Mouse (Mus musculus) liver, adult 2 months (tissue): ENCODE results near the gene Olfr810.

Experiments used
- CTCF ChIP-seq: fragments of 200-500 bp; IDR thresholded peaks from 2 replicates; pipeline ENCODE4 v1.5.1; 2011; ENCODE audit warnings: low read depth, low read length, control low read depth
- POLR2A ChIP-seq: fragments of 200-500 bp; IDR thresholded peaks from 2 replicates; pipeline ENCODE4 v1.6.1; 2011; ENCODE audit warnings: low read length, control low read depth; ENCODE audit not compliant: insufficient read depth; ENCODE audit errors: extremely low read depth

GRCm38 (mm10) chr10:129741821-129742220 is 52.9 kb downstream of the Olfr810 start, which contains the start of gene Olfr806:
- TF ChIP-seq POLR2A (no peak), CTCF (no peak)
